Mouse (Mus musculus) liver, adult 2 months (tissue): Measurements from ENCODE around the gene Sco2.

Experiments used
- CTCF ChIP-seq: fragments of 200-500 bp; IDR thresholded peaks from 2 replicates; pipeline ENCODE4 v1.5.1; 2011; ENCODE audit warnings: low read depth, low read length, control low read depth
- POLR2A ChIP-seq: fragments of 200-500 bp; IDR thresholded peaks from 2 replicates; pipeline ENCODE4 v1.6.1; 2011; ENCODE audit warnings: low read length, control low read depth; ENCODE audit not compliant: insufficient read depth; ENCODE audit errors: extremely low read depth

GRCm38 (mm10) chr15:89322670-89323522, 50.8 kb downstream of the Sco2 start, which contains the start of gene Adm2:
- TF ChIP-seq CTCF (no peak), POLR2A (no peak)
